Mouse (Mus musculus) duodenum, adult 2 months (tissue): Measurements from ENCODE around the gene Phf24. TPM values are rescaled to one million over a fixed set of nuclear protein-coding genes. Genes with fewer than 3 reads are reported as not detected.

Source experiments
- polyA plus RNA-seq: library from polyadenylated mRNA; depleted of rRNA; stranded (reverse); fragments of >200 nt; gene quantifications from 2 replicates; pipeline ENCODE4 v1.2.3, GENCODE M21; 2012; ENCODE audit warnings: low replicate concordance; rRNA removed

The Phf24 gene
- 0.57 and 0.70 TPM in 2 replicates for polyA plus RNA-seq

DNA sequence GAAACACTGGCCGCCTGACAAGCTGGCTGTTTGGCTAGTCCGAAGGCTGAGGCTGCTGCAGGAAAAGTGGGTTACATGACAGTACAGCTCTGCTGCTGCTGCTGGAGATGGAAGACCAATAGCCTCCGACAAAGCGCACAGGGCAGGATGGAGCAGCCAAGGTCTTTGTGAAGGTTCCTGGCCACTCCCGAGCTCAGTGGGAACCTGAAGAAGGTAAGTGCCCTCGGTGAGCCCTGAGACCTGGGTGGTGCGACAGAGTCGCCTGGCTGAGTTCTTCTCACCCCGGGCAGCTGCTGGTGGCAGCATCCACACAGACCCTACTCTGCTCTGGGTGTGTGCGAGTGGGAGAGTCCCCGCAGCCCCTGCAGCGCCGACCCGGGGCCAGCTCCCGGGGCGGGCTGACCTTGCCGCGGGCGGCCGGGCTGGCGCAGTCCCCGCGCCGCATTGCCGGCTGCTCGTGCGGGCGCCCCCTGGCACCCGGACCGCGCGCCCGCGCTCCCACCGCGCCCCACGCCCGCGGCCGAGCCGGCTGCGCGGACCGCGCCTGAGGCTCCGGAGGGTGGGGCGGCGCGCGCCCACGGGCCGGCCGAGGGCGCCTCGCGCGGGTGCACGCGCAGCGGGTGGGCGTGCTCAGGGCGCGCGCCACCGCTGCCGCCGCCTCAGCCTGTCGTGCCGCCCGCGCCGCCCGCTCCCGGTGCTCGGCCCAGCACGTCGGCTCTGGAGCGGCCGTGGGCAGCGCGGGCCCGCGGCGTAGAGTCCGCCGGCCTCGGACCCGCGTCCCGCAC lies at the start of gene Phf24:
TSS of gene Phf24 (plus strand) at position 44 of the 785 bp plus-strand sequence.

DNA sequence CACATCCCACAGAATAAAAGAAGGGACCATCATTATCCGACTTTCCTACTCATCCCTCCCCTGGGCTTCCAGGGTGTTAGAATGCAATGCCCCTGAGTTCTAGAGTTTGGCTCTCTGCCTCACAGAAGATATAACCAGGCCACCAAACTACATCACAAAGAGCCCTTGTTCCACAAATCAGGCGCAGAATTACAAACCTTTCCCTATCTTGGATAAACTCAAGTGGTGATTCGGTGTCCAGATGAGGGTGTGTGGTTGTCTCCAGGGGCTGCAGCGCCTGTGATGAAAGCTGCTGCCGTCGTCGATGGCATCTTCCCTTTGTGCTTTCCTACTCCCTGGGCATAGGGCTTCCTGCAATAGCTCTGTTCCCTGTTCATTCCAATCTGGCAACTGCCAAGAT lies 42.3 kb upstream of the Phf24 start, which contains the start of gene Fam205c:
TSS of gene Fam205c (minus strand) at position 101 of the 400 bp plus-strand sequence.

DNA sequence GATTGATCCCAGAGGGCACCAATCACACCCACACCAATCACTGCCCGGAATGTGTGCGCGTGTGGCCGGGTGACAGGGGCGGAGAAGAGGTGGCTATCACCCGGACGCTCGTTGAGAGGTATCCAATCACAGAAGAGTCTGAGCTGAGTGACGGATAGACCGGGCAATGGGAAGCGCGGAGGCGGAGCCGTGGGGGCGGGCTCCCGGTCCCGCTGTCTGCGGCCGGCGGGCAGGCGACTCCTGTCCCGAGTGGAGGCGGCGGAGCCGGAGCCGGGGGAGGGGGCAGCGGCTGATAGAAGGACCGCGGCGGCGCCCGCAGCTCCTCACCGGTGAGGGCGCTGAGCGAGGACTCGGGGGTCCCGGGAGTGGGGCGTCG lies 33.2 kb downstream of the Phf24 start, which contains the start of gene Dnajb5:
TSS of gene Dnajb5 (plus strand) at position 139 of the 376 bp plus-strand sequence.

DNA sequence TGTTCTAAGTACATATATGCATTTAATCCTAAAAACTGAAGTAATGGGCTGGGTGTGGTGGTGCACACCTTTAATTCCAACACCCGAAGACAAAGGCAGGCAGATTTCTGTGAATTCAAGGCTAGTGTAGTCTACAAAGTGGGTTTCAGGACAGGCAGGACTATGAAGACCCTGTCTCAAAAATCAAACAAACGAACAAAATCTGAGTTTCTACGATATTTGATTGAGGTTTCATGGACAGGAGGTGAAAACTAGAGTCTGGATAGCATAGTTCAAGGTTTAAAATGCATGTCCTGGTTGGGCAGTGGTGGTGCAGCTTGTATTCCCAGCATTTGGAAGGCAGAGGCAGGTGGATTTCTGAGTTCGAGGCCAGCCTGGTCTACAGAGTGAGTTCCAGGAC lies 52.8 kb downstream of the Phf24 start, which contains the start of gene 1700022I11Rik:
TSS of gene 1700022I11Rik (plus strand) at position 301 of the 400 bp plus-strand sequence.

Other genes starting within 250 kb of the Phf24 start
- gene 4930578G10Rik, start 181.1 kb upstream of the Phf24 start, polyA plus RNA-seq, result not detected in 2 replicates
- 3.9 and 8.2 TPM in 2 replicates for gene Ccl19, start 160.1 kb upstream of the Phf24 start, polyA plus RNA-seq
- gene Ccl21a, start 142.7 kb upstream of the Phf24 start, polyA plus RNA-seq, result 25.7 and 25.8 TPM in 2 replicates
- gene Fam205a1, start 62.8 kb upstream of the Phf24 start, polyA plus RNA-seq, result not detected in 2 replicates
- gene Gm12394, start 59.9 kb upstream of the Phf24 start, polyA plus RNA-seq, result not detected in 2 replicates
- gene Fam205c, start 42.4 kb upstream of the Phf24 start, polyA plus RNA-seq, result not detected in 2 replicates
- 4.2 and 9.0 TPM in 2 replicates for gene Dnajb5, start 33.2 kb downstream of the Phf24 start, polyA plus RNA-seq
- not detected in 2 replicates for gene 1700022I11Rik, start 52.9 kb downstream of the Phf24 start, polyA plus RNA-seq
- gene Vcp, start 83.8 kb downstream of the Phf24 start, polyA plus RNA-seq, result 149 and 296 TPM in 2 replicates
- 8.5 and 11.1 TPM in 2 replicates for gene Fancg, start 93.8 kb downstream of the Phf24 start, polyA plus RNA-seq
- gene Pigo, start 109.2 kb downstream of the Phf24 start, polyA plus RNA-seq, result 30.0 and 31.1 TPM in 2 replicates
- 58.6 and 93.0 TPM in 2 replicates for gene Stoml2, start 115.0 kb downstream of the Phf24 start, polyA plus RNA-seq
- gene Fam214b, start 129.6 kb downstream of the Phf24 start, polyA plus RNA-seq, result 34.4 and 64.2 TPM in 2 replicates
- gene Unc13b, start 142.3 kb downstream of the Phf24 start, polyA plus RNA-seq, result 4.8 and 9.7 TPM in 2 replicates